Mouse (Mus musculus): ENCODE results near the gene Agbl4. TPM values are rescaled to one million over a fixed set of nuclear protein-coding genes. Genes with fewer than 3 reads are reported as not detected.

Gene Agbl4
- total RNA-seq, 2 experiments from 2014 or later = not detected

- no peak for TF ChIP-seq CTCF (IDR thresholded peaks at IDR 0.05)
- Histone ChIP-seq H3K4me3 (no peak overlapping the region), H3K27ac (no peak overlapping the region)
- no peak for DNase-seq
- intact Hi-C loops (cut with DNase I) = no loop called here
Observed at GRCm38 (mm10) chr4:110674121-110674520, 276.7 kb downstream of the Agbl4 start.

GRCm38 (mm10) chr4:110735141-110735540, 337.7 kb downstream of the Agbl4 start:
- H3K4me3 ChIP-seq = no peak overlapping the region
- intact Hi-C loops (cut with DNase I) = no loop called here
- no peak for DNase-seq
- no peak for TF ChIP-seq CTCF (IDR thresholded peaks at IDR 0.05)
- H3K27ac ChIP-seq = no peak overlapping the region

GRCm38 (mm10) chr4:110757941-110758340, 360.5 kb downstream of the Agbl4 start:
- no peak overlapping the region for H3K27ac ChIP-seq
- DNase-seq = no peak
- no peak for TF ChIP-seq CTCF (IDR thresholded peaks at IDR 0.05)

GRCm38 (mm10) chr4:110788596-110788995, 391.1 kb downstream of the Agbl4 start:
- TF ChIP-seq CTCF (IDR thresholded peaks at IDR 0.05) = no peak
- no peak overlapping the region for H3K27ac ChIP-seq
- H3K4me3 ChIP-seq = no peak overlapping the region
- DNase-seq = no peak
- intact Hi-C loops (cut with DNase I) = no loop called here

More at GRCm38 (mm10) chr4:110757941-110758340, 360.5 kb downstream of the Agbl4 start:
- H3K4me3 ChIP-seq = no peak overlapping the region
- intact Hi-C loops (cut with DNase I) = no loop called here

- DNase-seq = no peak
- Histone ChIP-seq H3K27ac (no peak overlapping the region), H3K4me3 (no peak overlapping the region)
- no peak for TF ChIP-seq CTCF (IDR thresholded peaks at IDR 0.05)
- intact Hi-C loops (cut with DNase I) = no loop called here
Observed at GRCm38 (mm10) chr4:110799902-110800301, 402.4 kb downstream of the Agbl4 start.

GRCm38 (mm10) chr4:110810947-110811346, 413.5 kb downstream of the Agbl4 start:
- TF ChIP-seq CTCF (IDR thresholded peaks at IDR 0.05) = no peak
- Histone ChIP-seq H3K27ac (no peak overlapping the region), H3K4me3 (no peak overlapping the region)
- intact Hi-C loops (cut with DNase I) = no loop called here
- no peak for DNase-seq

GRCm38 (mm10) chr4:110832776-110833175, 435.3 kb downstream of the Agbl4 start:
- DNase-seq = no peak
- intact Hi-C loops (cut with DNase I) = no loop called here
- no peak overlapping the region for H3K4me3 ChIP-seq
- TF ChIP-seq CTCF (IDR thresholded peaks at IDR 0.05) = no peak
- H3K27ac ChIP-seq = no peak overlapping the region

- no peak for TF ChIP-seq CTCF (IDR thresholded peaks at IDR 0.05)
- intact Hi-C loops (cut with DNase I) = no loop called here
- no peak overlapping the region for H3K4me3 ChIP-seq
- no peak for DNase-seq
- no peak overlapping the region for H3K27ac ChIP-seq
Observed at GRCm38 (mm10) chr4:110879719-110880443, 482.4 kb downstream of the Agbl4 start.

- no peak for DNase-seq
- no peak overlapping the region for H3K4me3 ChIP-seq
- intact Hi-C loops (cut with DNase I) = no loop called here
- H3K27ac ChIP-seq = no peak overlapping the region
- TF ChIP-seq CTCF (IDR thresholded peaks at IDR 0.05) = no peak
Observed at GRCm38 (mm10) chr4:110916061-110916460, 518.6 kb downstream of the Agbl4 start.

GRCm38 (mm10) chr4:110916565-110916964, 519.1 kb downstream of the Agbl4 start:
- intact Hi-C loops (cut with DNase I) = no loop called here
- DNase-seq = no peak
- Histone ChIP-seq H3K27ac (no peak overlapping the region), H3K4me3 (no peak overlapping the region)
- no peak for TF ChIP-seq CTCF (IDR thresholded peaks at IDR 0.05)

- DNase-seq = no peak
- TF ChIP-seq CTCF (IDR thresholded peaks at IDR 0.05) = no peak
Observed at GRCm38 (mm10) chr4:110921013-110921412, 523.6 kb downstream of the Agbl4 start.

GRCm38 (mm10) chr4:111001641-111002040, 604.2 kb downstream of the Agbl4 start:
- intact Hi-C loops (cut with DNase I) = no loop called here
- TF ChIP-seq CTCF (IDR thresholded peaks at IDR 0.05) = no peak
- DNase-seq = no peak
- no peak overlapping the region for H3K27ac ChIP-seq
- no peak overlapping the region for H3K4me3 ChIP-seq

More at GRCm38 (mm10) chr4:110921013-110921412, 523.6 kb downstream of the Agbl4 start:
- Histone ChIP-seq H3K4me3 (no peak overlapping the region), H3K27ac (no peak overlapping the region)
- intact Hi-C loops (cut with DNase I) = no loop called here

GRCm38 (mm10) chr4:111004719-111005479, 607.4 kb downstream of the Agbl4 start:
- DNase-seq = no peak
- no peak for TF ChIP-seq CTCF (IDR thresholded peaks at IDR 0.05)
- no peak overlapping the region for H3K27ac ChIP-seq
- no peak overlapping the region for H3K4me3 ChIP-seq
- intact Hi-C loops (cut with DNase I) = no loop called here
